Mouse (Mus musculus) spleen, adult 2 months (tissue): Measurements from ENCODE around the gene Glis3.

ENCODE experiments used
- CTCF ChIP-seq: fragments of 200-500 bp; IDR thresholded peaks from 2 replicates; pipeline ENCODE4 v1.5.1; 2011; ENCODE audit warnings: mild to moderate bottlenecking, inconsistent platforms; ENCODE audit not compliant: insufficient read depth, insufficient read length, insufficient replicate concordance; ENCODE audit errors: extremely low read depth
- POLR2A ChIP-seq: fragments of 200-500 bp; IDR thresholded peaks from 2 replicates; pipeline ENCODE4 v1.6.1; 2011; ENCODE audit warnings: low read depth, low read length, inconsistent platforms

DNA sequence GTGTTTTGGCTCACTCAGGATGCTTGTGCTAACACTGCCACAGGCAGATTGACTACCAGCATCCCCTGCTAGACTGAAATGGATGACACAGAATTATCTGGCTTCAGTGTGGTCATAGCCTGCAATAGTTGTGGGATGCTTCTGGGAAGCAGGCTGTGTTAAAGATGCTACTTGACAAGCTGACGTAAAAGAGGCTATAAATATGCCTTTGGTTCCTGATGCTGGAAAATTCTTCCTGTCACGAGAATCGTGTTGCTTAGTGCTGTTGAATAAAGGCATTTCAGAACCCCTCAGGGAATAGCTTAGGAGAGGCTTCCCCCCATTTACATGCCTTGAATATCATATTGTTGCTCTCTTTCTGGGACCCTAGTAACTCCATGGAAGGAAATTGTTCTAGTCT, 271.1 kb downstream of the Glis3 start:
- TF ChIP-seq CTCF (no peak), POLR2A (no peak)
